In the genomic region with DNA sequence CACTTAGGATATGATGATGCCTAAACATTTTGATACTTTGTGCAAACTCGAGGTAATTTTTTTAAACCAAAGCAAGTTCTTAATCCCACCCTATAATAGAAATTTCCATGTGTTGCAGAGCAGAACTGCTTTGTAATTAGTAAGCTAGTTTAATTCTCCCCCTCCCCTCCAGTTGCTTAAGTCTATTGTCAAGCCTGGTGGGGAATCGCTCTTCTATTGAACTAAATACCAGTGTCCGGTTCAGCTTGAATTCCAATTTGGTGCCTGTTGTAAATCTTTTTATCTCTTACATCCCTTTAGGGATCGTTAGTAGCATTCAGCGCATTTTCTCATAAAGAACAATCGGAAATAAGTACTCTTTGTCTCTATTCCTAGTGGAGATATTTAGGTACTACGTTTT, we compare ENCODE assay signal across 9 mouse cellular contexts. TPM values are rescaled to one million over a fixed set of nuclear protein-coding genes. Genes with fewer than 3 reads are reported as not detected.
DNase-seq lines count a peak whose midpoint lies in the region; ATAC-seq and TF ChIP-seq lines count a peak whose summit lies in the region.
"Had no signal": no experiment of that assay in that cellular context is flagged by ENCODE, and none has a peak within 500 bp of the region (broad histone marks: within the 10 kb centered on the region; RNA-seq: fewer than 3 reads in every experiment).

No protein-coding gene starts in this region.

- H3K9me3 ChIP-seq in lung, embryonic 15.5 days, result no peaks in the 10 kb centered on the region
- no peaks in the 10 kb centered on the region for H3K9me3 ChIP-seq in limb, embryonic 14.5 days (ENCODE audit: control insufficient read depth, low read length)

- peaks cover 18% of the 10 kb centered on the region for H3K4me1 ChIP-seq in lung, embryonic 15.5 days
- no peaks in the 10 kb centered on the region for H3K4me1 ChIP-seq in embryonic fibroblast, embryonic 13.5 days (ENCODE audit: control insufficient read depth, insufficient read depth, low read length)
- H3K4me1 ChIP-seq in limb, embryonic 14.5 days (ENCODE audit: control insufficient read depth, insufficient read depth, low read length), result peaks cover 10% of the 10 kb centered on the region; the same call in 1 of the 2 replicates

- no peak for TF ChIP-seq CTCF in embryonic fibroblast, embryonic 13.5 days (IDR thresholded peaks at IDR 0.05; ENCODE audit: borderline replicate concordance, insufficient read depth, low read length)

- H3K4me3 ChIP-seq in lung, embryonic 15.5 days, result peak overlapping the region; percentile 88
- peak overlapping the region; percentile 87 for H3K4me3 ChIP-seq in embryonic fibroblast, embryonic 13.5 days (ENCODE audit: insufficient read depth, low read length)
- H3K4me3 ChIP-seq in limb, embryonic 14.5 days (replicated peaks; ENCODE audit: low read length), result peak overlapping the region; percentile 73

- no peak overlapping the region for H3K27ac ChIP-seq in lung, embryonic 15.5 days
- H3K27ac ChIP-seq in embryonic fibroblast, embryonic 13.5 days (ENCODE audit: insufficient read depth, low read length), result no peak overlapping the region
- no peak overlapping the region for H3K27ac ChIP-seq in limb, embryonic 14.5 days (replicated peaks; ENCODE audit: low read depth, low read length)

- H3K9ac ChIP-seq in lung, embryonic 15.5 days, result no peak overlapping the region
- no peak overlapping the region for H3K9ac ChIP-seq in limb, embryonic 14.5 days (ENCODE audit: low read depth, low read length, severe bottlenecking)

- peak overlapping the region; percentile 74 for H3K4me2 ChIP-seq in lung, embryonic 15.5 days
- H3K4me2 ChIP-seq in limb, embryonic 14.5 days (replicated peaks; ENCODE audit: low read depth, low read length, severe bottlenecking), result peak overlapping the region; percentile 70; the same call in 1 of the 2 replicates

- no peak for DNase-seq in lung, postnatal 36 days
- no peak for DNase-seq in limb, embryonic 14.5 days (ENCODE audit: low spot score)
- DNase-seq in retina, postnatal 1 day, result peak; percentile 43
- DNase-seq in right cerebral cortex, adult 2 months (ENCODE audit: low spot score in 2 of 2), result no peak
- DNase-seq in urinary bladder, postnatal 25 days (ENCODE audit: low spot score), result no peak
- no peak for DNase-seq in adrenal gland, postnatal 36 days
- DNase-seq: gastrocnemius, postnatal 36 days had no signal

- H3K36me3 ChIP-seq in lung, embryonic 15.5 days, result peaks cover 7% of the 10 kb centered on the region; the same call in 1 of the 2 replicates
- H3K36me3 ChIP-seq in limb, embryonic 14.5 days (ENCODE audit: control insufficient read depth, insufficient read depth, low read length), result peaks cover 7% of the 10 kb centered on the region; the same call in 1 of the 2 replicates

- no peak for ATAC-seq in lung, embryonic 15.5 days (ENCODE audit: borderline replicate concordance, extremely low read depth, low FRiP score, low TSS enrichment)
- ATAC-seq in limb, embryonic 14.5 days (ENCODE audit: low FRiP score, low read depth), result no peak

- no peak for TF ChIP-seq POLR2A in embryonic fibroblast, embryonic 13.5 days (IDR thresholded peaks at IDR 0.05; ENCODE audit: low read depth, low read length)
- TF ChIP-seq POLR2A in limb, embryonic 14.5 days (IDR thresholded peaks at IDR 0.05; ENCODE audit: borderline replicate concordance, extremely low read depth, insufficient read depth, insufficient read length), result no peak

- no peaks in the 10 kb centered on the region for H3K27me3 ChIP-seq in lung, embryonic 15.5 days
- no peaks in the 10 kb centered on the region for H3K27me3 ChIP-seq in limb, embryonic 14.5 days (ENCODE audit: control insufficient read depth, insufficient read depth, low read length)

- 41% methylated on average over 7 of the region's 7 CpGs for WGBS in lung, embryonic 15.5 days
- WGBS in limb, embryonic 14.5 days, result 36% methylated on average over 7 of the region's 7 CpGs

RNA-seq across cellular contexts. Expression of a gene that starts 1.9 kb away (rescaled TPM):
- polyA plus RNA-seq in lung, embryonic 15.5 days (2015; fragmentation: Nextera tagmentation; extraction: Ambion mirVana), result 88.7 and 89.8 TPM in 2 replicates
- polyA plus RNA-seq in embryonic fibroblast, embryonic 13.5 days (2011; ENCODE audit: insufficient read length, low read depth, missing spikeins), result 205 and 228 TPM in 2 replicates
- polyA plus RNA-seq in limb, embryonic 14.5 days (2012; rRNA removed), result 69.1 and 85.0 TPM in 2 replicates
- 95.2 and 99.2 TPM in 2 replicates for polyA plus RNA-seq in limb, embryonic 14.5 days (2014; fragmentation: Nextera tagmentation; extraction: Ambion mirVana)
- 10 to 100 TPM; 80.4 to 88.0 TPM for total RNA-seq in adrenal gland, postnatal 36 days (2021)
